Mouse (Mus musculus) intestine, embryonic 14.5 days (tissue): Measurements from ENCODE around the gene Carm1. TPM values are rescaled to one million over a fixed set of nuclear protein-coding genes. Genes with fewer than 3 reads are reported as not detected.
A peak's percentile ranks its signal among the peaks of the same experiment; 100 is the strongest.
"Not testable (repeated sequence)": the region's sequence is repeated elsewhere in the genome, so short reads cannot be mapped to it uniquely, and the experiment has no call there.

Experiments
- ATAC-seq: fragments of 200-750 bp; cut with Nextera tagmentation; replicated peaks from 2 replicates; pipeline ENCODE4 v1.8.0; 2017; ENCODE audit warnings: low read depth, moderate number of reproducible peaks, moderate TSS enrichment, moderate library complexity; ENCODE audit not compliant: low FRiP score, low TSS enrichment
- DNase-seq: peaks from one replicate; pipeline ENCODE4 v3.0.0-alpha.2; 2018; ENCODE audit warnings: low spot score
- H3K27ac ChIP-seq: fragments of 300-500 bp; sonication (generic); 2 replicates; pipeline ENCODE4 v1.5.1; 2014; ENCODE audit warnings: low read depth, mild to moderate bottlenecking, control low read depth
- H3K27me3 ChIP-seq: fragments of 300-500 bp; sonication (generic); replicated peaks from 2 replicates; pipeline ENCODE4 v1.6.1; 2014; ENCODE audit warnings: low read length, control low read depth; ENCODE audit not compliant: control insufficient read depth, insufficient read depth
- H3K36me3 ChIP-seq: fragments of 300-500 bp; sonication (generic); 2 replicates; pipeline ENCODE4 v1.6.1; 2014; ENCODE audit warnings: low read length, control low read depth; ENCODE audit not compliant: control insufficient read depth, insufficient read depth
- H3K4me1 ChIP-seq: fragments of 300-500 bp; sonication (generic); replicated peaks from 2 replicates; pipeline ENCODE4 v1.6.1; 2014; ENCODE audit warnings: low read length, control low read depth, mixed read lengths; ENCODE audit not compliant: control insufficient read depth, insufficient read depth
- H3K4me2 ChIP-seq: fragments of 300-500 bp; sonication (generic); 2 replicates; pipeline ENCODE4 v1.6.1; 2014; ENCODE audit warnings: low read length
- H3K4me3 ChIP-seq: fragments of 300-500 bp; sonication (generic); 2 replicates; pipeline ENCODE4 v1.5.1; 2014; ENCODE audit warnings: low read depth, low read length, control low read depth, mixed read lengths
- H3K9ac ChIP-seq: fragments of 300-500 bp; sonication (generic); 2 replicates; pipeline ENCODE4 v1.6.1; 2014; ENCODE audit warnings: mild to moderate bottlenecking, low read length
- H3K9me3 ChIP-seq: fragments of 300-500 bp; sonication (generic); 2 replicates; pipeline ENCODE4 v1.6.1; 2016; ENCODE audit warnings: low read length, control low read depth; ENCODE audit not compliant: control insufficient read depth
- WGBS: fragments of 180-500 bp; shearing (Covaris S2); extraction: QIAGEN DNeasy Blood & Tissue Kit; methylation state at CpG from one replicate; pipeline ENCODE4 v1.1.7; 2014; 5-methylcytosine and 5-hydroxymethylcytosine counted together
- polyA plus RNA-seq: library from polyadenylated mRNA; unstranded; fragments of >200 nt; fragmentation: Nextera tagmentation; extraction: Ambion mirVana; gene quantifications from 2 replicates; pipeline ENCODE4 v1.2.1, GENCODE M21; 2014

Gene Carm1
- polyA plus RNA-seq, 1 experiment from 2014 or later = 54.4 TPM

- Histone ChIP-seq H3K36me3 (no peaks in the 10 kb centered on the region), H3K4me3 (no peak overlapping the region), H3K27ac (no peak overlapping the region), H3K4me2 (no peak overlapping the region), H3K4me1 (no peaks in the 10 kb centered on the region), H3K9ac (no peak overlapping the region), H3K27me3 (no peaks in the 10 kb centered on the region), H3K9me3 (no peaks in the 10 kb centered on the region)
- 71% methylated on average over 3 of the region's 3 CpGs for WGBS
- no peak for ATAC-seq
- no peak for DNase-seq
Observed at GRCm38 (mm10) chr9:21526634-21526944, 20.1 kb upstream of the Carm1 start.

GRCm38 (mm10) chr9:21527100-21527801, 19.4 kb upstream of the Carm1 start:
- DNase-seq = no peak
- ATAC-seq = no peak

GRCm38 (mm10) chr9:21527917-21528324, 18.8 kb upstream of the Carm1 start:
- no peak overlapping the region for H3K9ac ChIP-seq
- WGBS = 77% methylated on average over 1 of the region's 1 CpGs
- H3K4me3 ChIP-seq = no peak overlapping the region
- H3K27ac ChIP-seq = no peak overlapping the region
- no peaks in the 10 kb centered on the region for H3K27me3 ChIP-seq
- no peaks in the 10 kb centered on the region for H3K4me1 ChIP-seq
- DNase-seq = no peak
- no peak for ATAC-seq
- H3K9me3 ChIP-seq = no peaks in the 10 kb centered on the region
- H3K36me3 ChIP-seq = no peaks in the 10 kb centered on the region
- H3K4me2 ChIP-seq = no peak overlapping the region

More at GRCm38 (mm10) chr9:21527100-21527801, 19.4 kb upstream of the Carm1 start:
- Histone ChIP-seq H3K4me3 (no peak overlapping the region), H3K27ac (no peak overlapping the region), H3K4me1 (no peaks in the 10 kb centered on the region), H3K4me2 (no peak overlapping the region), H3K9ac (no peak overlapping the region), H3K27me3 (no peaks in the 10 kb centered on the region), H3K36me3 (no peaks in the 10 kb centered on the region), H3K9me3 (no peaks in the 10 kb centered on the region)
- 95% methylated on average over 2 of the region's 2 CpGs for WGBS

- H3K4me2 ChIP-seq = no peak overlapping the region
- no peaks in the 10 kb centered on the region for H3K36me3 ChIP-seq
- H3K27me3 ChIP-seq = no peaks in the 10 kb centered on the region
- H3K9me3 ChIP-seq = no peaks in the 10 kb centered on the region
- H3K27ac ChIP-seq = no peak overlapping the region
- DNase-seq (no peak), ATAC-seq (no peak)
- H3K4me3 ChIP-seq = no peak overlapping the region
- no peaks in the 10 kb centered on the region for H3K4me1 ChIP-seq
- H3K9ac ChIP-seq = no peak overlapping the region
- WGBS = 94% methylated on average over 14 of the region's 14 CpGs
Observed at GRCm38 (mm10) chr9:21536501-21536900, 10.2 kb upstream of the Carm1 start.

GRCm38 (mm10) chr9:21537009-21537408, 9.7 kb upstream of the Carm1 start:
- no peak overlapping the region for H3K4me3 ChIP-seq
- H3K27me3 ChIP-seq = no peaks in the 10 kb centered on the region
- no peaks in the 10 kb centered on the region for H3K4me1 ChIP-seq
- H3K4me2 ChIP-seq = no peak overlapping the region
- no peak for ATAC-seq
- 79% methylated on average over 4 of the region's 4 CpGs for WGBS
- no peak for DNase-seq
- no peak overlapping the region for H3K9ac ChIP-seq
- no peaks in the 10 kb centered on the region for H3K9me3 ChIP-seq
- H3K27ac ChIP-seq = no peak overlapping the region
- no peaks in the 10 kb centered on the region for H3K36me3 ChIP-seq

- WGBS = 77% methylated on average over 7 of the region's 7 CpGs
- H3K9ac ChIP-seq = no peak overlapping the region
- H3K27ac ChIP-seq = no peak overlapping the region
- H3K4me3 ChIP-seq = no peak overlapping the region
- ATAC-seq (no peak), DNase-seq (no peak)
- H3K4me1 ChIP-seq = peaks cover 6% of the 10 kb centered on the region; the same call in 1 of the 2 replicates
- H3K27me3 ChIP-seq = no peaks in the 10 kb centered on the region
- H3K4me2 ChIP-seq = no peak overlapping the region
- H3K9me3 ChIP-seq = no peaks in the 10 kb centered on the region
- H3K36me3 ChIP-seq = no peaks in the 10 kb centered on the region
Observed at GRCm38 (mm10) chr9:21539981-21540753, 6.5 kb upstream of the Carm1 start.

- H3K9me3 ChIP-seq, H3K27me3 ChIP-seq, DNase-seq, H3K4me1 ChIP-seq, ATAC-seq, H3K9ac ChIP-seq, H3K4me3 ChIP-seq, H3K36me3 ChIP-seq, H3K27ac ChIP-seq, H3K4me2 ChIP-seq: not testable (repeated sequence)
- WGBS = 93% methylated on average over 2 of the region's 2 CpGs
Observed at GRCm38 (mm10) chr9:21542001-21542400, 4.7 kb upstream of the Carm1 start.

GRCm38 (mm10) chr9:21545351-21545915, 1.3 kb upstream of the Carm1 start:
- 6% methylated on average over 9 of the region's 9 CpGs for WGBS
- H3K4me1 ChIP-seq = peaks cover 18% of the 10 kb centered on the region
- ATAC-seq (peak; percentile 87), DNase-seq (no peak)
- H3K27me3 ChIP-seq = no peaks in the 10 kb centered on the region
- H3K4me2 ChIP-seq = peak overlapping the region; percentile 84
- H3K4me3 ChIP-seq = peak overlapping the region; percentile 73
- H3K9ac ChIP-seq = peak overlapping the region; percentile 60
- peaks cover 4% of the 10 kb centered on the region for H3K36me3 ChIP-seq
- H3K27ac ChIP-seq = peak overlapping the region; percentile 98
- no peaks in the 10 kb centered on the region for H3K9me3 ChIP-seq
